Mouse (Mus musculus) kidney, adult 8-10 months (tissue): ENCODE measurements at regions not wholly inside any gene's neighbourhood (a gene's known extent, or its start where the extent isn't known, plus 50 kb on each side); places are given as distances from the start of the nearest gene placed in this dataset.

Experiments
- DNase-seq, 2 experiments: peaks; one replicate each; pipeline ENCODE4 v3.0.0; 2022

DNA sequence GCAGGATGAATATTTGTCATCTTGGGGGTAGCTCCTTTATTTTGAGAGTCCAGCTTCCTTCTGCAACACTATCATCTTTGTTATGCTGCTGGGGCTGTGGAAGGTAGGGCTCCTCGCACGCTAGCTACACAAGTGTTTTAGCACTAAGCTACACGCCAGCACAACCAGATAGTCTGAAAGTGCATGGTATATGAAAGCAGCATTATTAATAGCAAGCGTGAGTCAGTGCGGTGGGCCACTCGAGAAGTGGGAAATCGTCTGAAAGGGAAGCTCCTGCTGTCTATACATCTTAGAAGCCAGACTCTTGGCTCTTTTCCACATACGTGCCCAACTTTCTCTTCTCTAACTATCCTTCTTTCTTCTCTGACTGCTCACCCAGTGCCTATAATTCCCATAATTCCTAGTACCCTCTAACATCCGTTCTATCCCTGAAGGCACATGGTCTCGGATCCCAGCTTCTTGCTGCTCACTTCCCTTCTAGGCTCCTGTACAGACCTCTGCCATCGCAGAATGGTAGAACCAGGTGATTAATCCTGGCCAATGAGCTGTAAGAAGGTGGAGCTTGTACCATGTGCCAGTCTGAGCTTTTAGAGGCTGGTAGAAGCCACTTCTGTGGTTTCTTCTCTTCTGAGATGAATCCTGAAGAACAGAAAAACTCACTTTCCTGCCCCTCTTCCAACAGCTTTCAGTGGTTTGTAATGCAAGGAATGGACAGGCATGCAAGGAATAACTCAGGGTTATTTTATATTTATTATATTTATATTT is 55.5 kb downstream of the E030025P04Rik start:
- DNase-seq, result no peak

DNA sequence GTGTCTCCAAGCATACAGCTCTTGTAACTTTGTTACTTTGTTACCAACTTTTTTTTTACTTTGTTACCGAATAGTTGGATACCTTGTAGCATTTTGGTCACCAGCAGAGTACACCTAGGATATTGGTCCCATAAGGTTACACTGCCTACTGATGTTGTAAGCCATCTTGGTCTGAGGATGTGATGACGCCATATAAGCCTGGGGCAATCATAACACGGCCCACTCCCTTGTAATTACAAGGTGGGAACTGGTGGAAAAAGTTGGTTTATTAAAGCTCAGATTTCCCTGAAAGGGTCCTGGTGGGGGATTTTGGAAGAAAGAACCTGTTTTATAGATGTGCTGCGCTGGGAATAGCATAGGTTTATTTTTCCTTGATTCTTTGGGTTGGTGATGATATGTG is 62.2 kb downstream of the E030025P04Rik start:
- DNase-seq, result no peak

- DNase-seq, result no peak
Measured at GRCm38 (mm10) chr11:109081454-109081853, 62.7 kb downstream of the E030025P04Rik start.

DNA sequence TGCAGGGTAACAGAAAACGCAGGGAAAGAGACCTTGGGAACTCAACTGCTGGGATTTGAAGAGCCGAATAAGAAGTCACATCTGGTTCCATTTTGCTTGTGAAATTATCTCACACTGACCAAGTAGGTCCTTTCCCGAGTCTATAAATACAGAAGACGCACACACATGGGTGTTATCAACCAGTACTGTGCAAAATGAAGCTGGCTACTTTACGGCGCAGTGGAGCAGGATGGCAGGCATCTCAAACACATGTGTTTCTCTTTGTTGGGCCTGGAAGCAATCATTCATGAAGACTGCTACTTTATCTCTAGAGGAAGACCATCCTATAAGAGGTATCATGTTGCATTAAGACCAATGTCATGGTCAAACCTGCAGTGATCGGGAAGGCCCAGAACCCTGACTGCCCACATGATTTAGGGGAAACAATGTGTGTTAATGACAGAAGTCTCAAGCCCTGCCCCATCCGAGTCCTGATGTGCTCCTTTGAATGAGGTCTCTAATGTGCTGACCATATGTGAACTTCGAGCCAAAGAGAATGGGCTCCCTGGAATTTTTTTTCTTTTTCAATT is 63.2 kb downstream of the E030025P04Rik start:
- no peak for DNase-seq

GRCm38 (mm10) chr11:109079466-109079865 is 64.7 kb downstream of the E030025P04Rik start:
- no peak for DNase-seq

GRCm38 (mm10) chr11:109076587-109077417 is 67.4 kb downstream of the E030025P04Rik start:
- DNase-seq, result no peak

DNA sequence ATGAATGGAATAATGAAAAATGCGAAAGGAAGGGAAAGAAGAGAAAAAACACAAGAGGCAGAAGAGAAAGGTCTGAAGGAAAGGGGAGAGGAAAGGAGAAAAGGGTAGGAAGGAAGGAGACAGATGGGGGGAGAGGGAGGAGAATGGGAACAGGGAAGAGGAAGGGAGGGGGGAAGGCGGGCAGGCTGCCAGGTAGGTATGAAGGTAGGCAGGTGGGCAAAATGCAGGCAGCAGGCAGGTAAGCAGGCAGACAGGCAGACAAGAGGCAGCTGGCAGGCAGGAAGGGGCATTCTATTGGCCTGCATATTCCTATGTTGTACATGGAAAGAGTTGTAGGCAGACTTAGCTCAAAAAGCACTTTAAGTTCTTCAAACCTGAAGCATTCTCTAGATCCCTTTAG is 72.8 kb downstream of the E030025P04Rik start:
- DNase-seq, result no peak

DNA sequence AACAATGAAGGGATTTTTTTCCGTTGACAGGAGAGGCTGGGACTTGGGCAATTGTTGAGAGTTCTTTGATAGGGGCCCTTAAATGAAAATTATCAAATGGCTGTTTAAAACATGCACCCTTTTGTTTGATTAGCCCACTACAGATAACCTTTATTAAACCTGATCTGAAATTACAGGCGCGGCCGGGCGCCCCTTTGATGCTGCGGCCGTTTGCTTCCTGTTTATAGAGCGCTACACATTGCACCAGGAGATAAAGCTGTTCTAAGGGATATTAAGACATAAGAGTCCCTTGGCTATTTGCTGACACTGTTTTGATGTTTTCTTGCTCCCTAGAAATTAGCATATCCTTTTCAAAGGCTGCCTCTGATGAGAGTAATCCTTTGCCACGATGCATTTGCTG is 73.8 kb downstream of the E030025P04Rik start:
- DNase-seq, result no peak

- DNase-seq, result no peak
Measured at GRCm38 (mm10) chr11:109069326-109069709, 74.9 kb downstream of the E030025P04Rik start.

- DNase-seq, result no peak
Measured at GRCm38 (mm10) chr11:109068371-109069325, 75.5 kb downstream of the E030025P04Rik start.

DNA sequence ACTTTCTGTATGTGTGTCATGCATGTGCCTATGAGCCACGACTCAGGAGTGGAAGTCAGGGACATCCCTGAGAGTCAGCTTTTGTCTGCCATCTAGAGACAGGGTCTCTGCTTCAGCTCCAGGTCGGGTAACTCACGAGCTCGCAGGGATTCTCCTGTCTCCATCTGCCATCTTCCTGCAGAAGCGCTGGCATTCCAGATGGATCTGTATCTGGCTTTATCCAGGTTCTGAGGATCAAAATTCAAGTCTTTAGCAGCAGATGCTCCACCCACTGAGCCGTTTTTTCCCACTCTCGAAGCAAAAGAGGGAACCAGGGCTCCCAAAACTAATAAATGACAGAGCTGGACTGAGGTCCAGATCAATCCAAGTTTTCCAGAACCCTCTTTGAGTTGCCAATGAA is 76.4 kb downstream of the E030025P04Rik start:
- DNase-seq, result no peak

DNA sequence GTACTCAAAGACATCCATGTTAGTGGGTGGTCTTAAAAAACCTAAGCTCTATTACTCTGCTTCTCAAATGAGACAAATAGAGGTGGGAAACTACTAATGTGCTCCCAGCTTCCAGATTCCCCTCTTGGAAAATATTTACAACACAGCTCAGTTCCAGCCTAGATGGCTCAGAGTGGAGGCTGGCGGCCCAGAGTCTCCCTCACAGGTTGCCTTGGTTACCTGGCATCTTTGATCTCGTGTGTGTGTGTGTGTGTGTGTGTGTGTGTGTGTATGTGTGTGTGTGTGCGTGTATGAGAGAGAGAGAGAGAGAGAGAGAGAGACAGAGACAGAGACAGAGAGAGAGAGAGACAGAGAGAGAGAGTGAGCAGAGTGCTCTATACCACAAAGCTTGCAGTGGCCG is 82.2 kb downstream of the E030025P04Rik start:
- DNase-seq, result no peak

DNA sequence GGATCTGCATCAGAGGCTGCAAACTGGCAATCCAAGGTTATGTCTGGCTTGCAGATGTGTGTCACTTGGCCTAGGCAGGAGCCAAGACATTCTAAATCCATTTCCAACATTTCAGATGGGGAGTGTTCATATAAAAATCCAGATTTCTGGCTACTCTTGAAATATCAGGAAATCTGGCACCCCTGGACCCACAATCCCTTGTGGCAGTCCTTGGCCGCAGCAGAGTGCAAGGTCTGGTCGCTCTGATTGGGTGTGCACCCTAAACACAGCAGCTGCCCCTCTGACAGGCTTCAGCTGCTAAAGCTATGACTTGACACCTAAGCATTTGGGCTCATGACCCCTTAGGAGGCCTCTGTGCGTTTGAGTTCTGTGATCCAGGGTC is 83.7 kb downstream of the E030025P04Rik start:
- no peak for DNase-seq

GRCm38 (mm10) chr11:109059863-109060526 is 84.2 kb downstream of the E030025P04Rik start:
- no peak for DNase-seq

- no peak for DNase-seq
Measured at GRCm38 (mm10) chr11:109058021-109058420, 86.1 kb downstream of the E030025P04Rik start.

DNA sequence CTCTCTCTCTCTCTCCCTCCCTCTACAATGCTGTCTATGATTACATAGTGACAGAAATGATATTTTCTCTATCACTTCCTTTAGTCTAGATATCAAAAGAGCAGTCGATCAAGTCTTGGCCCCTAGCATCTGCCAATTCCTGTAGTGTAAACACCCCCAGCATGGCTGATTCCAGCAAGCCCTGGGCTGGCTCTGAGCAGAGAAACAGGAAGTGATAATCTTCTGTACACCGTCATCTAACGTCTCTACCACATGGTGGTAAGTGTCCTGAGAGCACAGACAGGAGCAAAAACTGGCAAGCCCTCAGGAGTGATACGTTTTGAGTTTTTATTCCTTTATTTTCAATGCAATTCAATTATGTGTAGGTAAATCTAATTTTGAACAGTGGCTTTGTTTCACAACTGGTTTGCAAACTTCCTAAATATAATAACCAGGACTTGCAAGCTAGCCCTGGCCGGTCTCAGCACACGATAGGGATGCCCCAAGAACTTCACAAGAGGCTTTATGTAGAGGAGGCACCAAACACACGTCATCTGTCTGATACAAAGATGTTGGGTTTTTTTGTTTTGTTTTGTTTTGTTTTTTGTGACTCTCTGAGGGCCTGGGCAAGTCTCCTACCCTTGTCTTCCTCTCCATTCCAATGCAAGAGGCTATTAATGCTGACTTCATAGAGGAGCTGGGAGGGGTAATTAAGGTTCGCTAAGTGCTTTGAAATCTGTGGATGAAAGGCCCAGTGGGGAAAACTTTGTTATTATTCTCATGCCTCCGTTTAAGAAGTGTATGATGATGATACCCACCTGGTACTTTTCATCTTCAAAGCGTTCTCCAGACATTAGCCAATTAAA is 95.7 kb downstream of the E030025P04Rik start:
- DNase-seq, result no peak

- DNase-seq, result no peak
Measured at GRCm38 (mm10) chr11:109047483-109048110, 96.6 kb downstream of the E030025P04Rik start.

GRCm38 (mm10) chr11:109046446-109046845 is 97.7 kb downstream of the E030025P04Rik start:
- no peak for DNase-seq

- DNase-seq, result no peak
Measured at GRCm38 (mm10) chr11:109040519-109040916, 103.7 kb downstream of the E030025P04Rik start.

DNA sequence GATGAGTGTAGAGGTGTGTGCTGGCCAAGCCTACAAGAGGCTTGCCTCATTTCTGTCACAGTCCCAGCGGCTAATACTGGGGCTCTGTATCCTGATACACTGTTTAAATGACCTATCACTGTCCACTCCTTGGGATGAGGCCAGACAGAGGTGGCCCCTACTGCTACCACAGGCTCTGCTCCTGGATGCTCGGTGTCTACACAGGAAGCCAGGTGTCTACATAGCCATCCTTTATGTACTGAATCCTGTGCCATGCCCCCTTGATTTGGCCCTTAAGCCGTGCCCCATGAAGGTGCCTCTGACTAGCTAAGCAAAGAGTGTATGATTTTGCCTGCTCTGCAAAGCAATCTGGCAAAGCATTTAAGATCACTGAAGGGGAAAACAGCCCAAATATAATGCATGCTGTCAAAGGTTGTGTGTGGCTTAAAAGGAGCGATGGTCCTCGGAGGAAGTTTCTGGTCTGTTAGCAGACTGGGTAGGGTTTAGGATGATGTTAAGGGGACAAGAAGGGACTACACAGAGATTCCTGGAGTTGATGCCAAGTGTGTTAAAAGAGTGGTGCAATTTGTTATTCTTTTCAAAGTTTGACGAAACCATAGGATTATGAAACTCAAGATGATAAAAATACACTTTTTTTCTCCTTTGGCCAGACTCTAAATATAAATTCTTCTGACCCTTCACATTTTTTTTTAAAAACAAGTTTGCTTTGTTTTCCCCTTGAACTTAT is 104.2 kb downstream of the E030025P04Rik start:
- no peak for DNase-seq
